Mouse (Mus musculus): ENCODE results near the gene Lhpp.

- TF ChIP-seq CTCF (IDR thresholded peaks at IDR 0.05; ENCODE audit: low read depth) (peak; percentile 43), EP300 (IDR thresholded peaks at IDR 0.05; ENCODE audit: low read depth) (no peak)
Observed at GRCm38 (mm10) chr7:132673931-132674755, 63.7 kb downstream of the Lhpp start.

Measured in liver, postnatal 0 days (tissue).